Mouse (Mus musculus) liver, postnatal 0 days (tissue): ENCODE measurements at regions not wholly inside any gene's neighbourhood (a gene's known extent, or its start where the extent isn't known, plus 50 kb on each side); places are given as distances from the start of the nearest gene placed in this dataset.
"Not testable (repeated sequence)": the region's sequence is repeated elsewhere in the genome, so short reads cannot be mapped to it uniquely, and the experiment has no call there.

Source experiments
- CTCF ChIP-seq: sonication (generic); IDR thresholded peaks from 2 replicates; pipeline ENCODE4 v1.5.1; 2016; ENCODE audit warnings: antibody characterized with exemption, low read depth
- EP300 ChIP-seq: IDR thresholded peaks from 2 replicates; pipeline ENCODE4 v1.6.1; 2016; ENCODE audit warnings: antibody characterized with exemption, low read depth, mild to moderate bottlenecking

DNA sequence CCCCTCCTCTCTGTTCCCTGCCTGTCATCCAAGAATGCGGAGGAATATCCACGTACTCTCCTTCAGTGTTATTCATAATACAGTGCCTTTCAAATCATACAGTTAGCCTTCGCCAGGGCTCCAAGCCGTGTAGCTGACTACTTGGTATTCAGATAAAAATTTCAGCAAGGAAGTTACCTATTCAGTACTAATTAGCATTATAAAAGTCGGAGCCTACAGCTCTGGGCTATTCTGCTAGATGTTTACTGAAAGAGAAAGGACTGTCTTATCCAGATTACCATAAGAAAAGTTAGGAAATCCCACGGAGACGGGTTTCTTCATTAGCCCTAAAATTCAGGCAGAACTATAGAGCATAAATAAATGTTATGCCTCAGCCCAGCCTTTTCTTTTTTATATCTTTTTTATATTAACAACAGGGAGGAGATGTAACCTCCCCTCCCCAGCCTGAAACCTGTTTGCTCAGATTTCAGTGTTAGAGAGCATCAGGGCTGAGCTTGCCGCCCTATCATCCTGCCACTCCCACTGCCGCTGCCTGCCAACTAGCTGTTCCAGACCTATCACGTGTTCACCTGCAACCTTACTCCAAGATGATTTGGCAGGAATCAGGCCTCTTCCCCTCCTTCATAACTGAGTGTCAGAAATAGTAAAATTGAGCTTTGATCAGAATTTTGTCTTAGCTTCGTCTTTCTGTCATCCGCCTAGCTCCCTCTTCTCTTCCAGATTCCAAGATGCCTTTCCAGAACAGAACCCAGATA is 65.5 kb upstream of the Chd1 start:
- TF ChIP-seq CTCF, EP300: not testable (repeated sequence)
